In genomic region chr13:81171115-81171514, GRCm38 (mm10) we compare ENCODE assay signal across 17 mouse cellular contexts.
DNase-seq lines count a peak whose midpoint lies in the region; ATAC-seq and TF ChIP-seq lines count a peak whose summit lies in the region.
"Had no signal": no experiment of that assay in that cellular context is flagged by ENCODE, and none has a peak within 500 bp of the region (broad histone marks: within the 10 kb centered on the region; RNA-seq: fewer than 3 reads in every experiment).

No protein-coding gene starts in this region.

- H3K4me3 ChIP-seq in lung, embryonic 14.5 days (ENCODE audit: low read depth, low read length): no peak overlapping the region
- H3K4me3 ChIP-seq in ES-E14 (ENCODE audit: insufficient read depth in 1 of 2, low read depth in 1 of 2, low read length in 2 of 2, poor library complexity in 1 of 2, severe bottlenecking in 1 of 2): no peak overlapping the region
- no peak overlapping the region for H3K4me3 ChIP-seq in bone marrow macrophage, adult 2 months (ENCODE audit: insufficient read depth, low read length)
- no peak overlapping the region for H3K4me3 ChIP-seq in thymus, adult 2 months (ENCODE audit: control insufficient read depth, insufficient read depth, low read length)
- H3K4me3 ChIP-seq: embryonic facial prominence, embryonic 10.5 days; forebrain, embryonic 10.5 days; heart, embryonic 13.5 days; hindbrain, embryonic 15.5 days had no signal

- in situ Hi-C loops in ES-E14 (cut with MboI; ENCODE audit: low sequenced_read_pairs in 2 of 2, unreplicated experiment in 2 of 2): loop anchor here in 1 of 2 experiments (25.0 kb wide), 1 partner anchor 284 kb away; the partner anchor contains the start of gene Arrdc3

- H3K9ac ChIP-seq in lung, embryonic 14.5 days: no peak overlapping the region
- H3K9ac ChIP-seq in ES-E14 (ENCODE audit: insufficient read depth, low read depth, low read length, poor library complexity, severe bottlenecking): no peak overlapping the region
- H3K9ac ChIP-seq: heart, embryonic 13.5 days; hindbrain, embryonic 15.5 days had no signal

- no peaks in the 10 kb centered on the region for H3K36me3 ChIP-seq in lung, embryonic 14.5 days (ENCODE audit: insufficient read depth)
- no peaks in the 10 kb centered on the region for H3K36me3 ChIP-seq in ES-E14 (ENCODE audit: control insufficient read depth, insufficient read depth, low read length, poor library complexity, severe bottlenecking)
- no peaks in the 10 kb centered on the region for H3K36me3 ChIP-seq in thymus, adult 2 months (ENCODE audit: control insufficient read depth, insufficient read depth, low read length)
- H3K36me3 ChIP-seq: embryonic facial prominence, embryonic 10.5 days; forebrain, embryonic 10.5 days; G1E; heart, embryonic 13.5 days; hindbrain, embryonic 15.5 days had no signal

- WGBS in lung, embryonic 14.5 days: 74% methylated on average over 3 of the region's 3 CpGs
- WGBS in thymus, adult 2 months: 68% methylated on average over 3 of the region's 3 CpGs

- peak; percentile 31; the same call in 1 of the 2 replicates for ATAC-seq in lung, embryonic 14.5 days (ENCODE audit: insufficient read depth)
- ATAC-seq in megakaryocyte progenitor cell, adult 5-6 weeks (replicated peaks; ENCODE audit: poor library complexity): 0 out of 2 replicates have a peak, but pooled peaks have one; percentile 33
- ATAC-seq: forebrain, embryonic 14.5 days; intestine, embryonic 16.5 days had no signal

- H3K27ac ChIP-seq in lung, embryonic 14.5 days (ENCODE audit: low read depth): no peak overlapping the region
- H3K27ac ChIP-seq in ES-E14 (ENCODE audit: insufficient read depth, low read depth, low read length, poor library complexity, severe bottlenecking): peak overlapping the region; percentile 28; the same call in 1 of the 2 replicates
- H3K27ac ChIP-seq in bone marrow macrophage, adult 2 months (ENCODE audit: insufficient read depth, low read depth, low read length): peak overlapping the region; percentile 14; the same call in 1 of the 2 replicates
- H3K27ac ChIP-seq in thymus, adult 2 months (ENCODE audit: control insufficient read depth, insufficient read depth, low read length): no peak overlapping the region
- H3K27ac ChIP-seq: embryonic facial prominence, embryonic 10.5 days; forebrain, embryonic 10.5 days; heart, embryonic 13.5 days; hindbrain, embryonic 15.5 days had no signal

- no peak for TF ChIP-seq POLR2A in bone marrow macrophage, adult 2 months (IDR thresholded peaks at IDR 0.05; ENCODE audit: borderline replicate concordance, low read depth, low read length)
- TF ChIP-seq POLR2A in thymus, adult 2 months (IDR thresholded peaks at IDR 0.05; ENCODE audit: control insufficient read depth, extremely low read depth, insufficient read depth, low read length, poor library complexity): no peak

- no peak for DNase-seq in lung, embryonic 14.5 days
- DNase-seq in lung, postnatal 4 days: no peak
- no peak for DNase-seq in ES-E14 (ENCODE audit: low read depth, low spot score)
- DNase-seq in thymus, adult 2 months: no peak
- DNase-seq in testis, postnatal 10 days (ENCODE audit: low spot score): no peak
- DNase-seq: cerebellum, adult 18-20 months; cerebellum, postnatal 10 days; heart, postnatal 36 days had no signal

- no peak overlapping the region for H3K4me2 ChIP-seq in lung, embryonic 14.5 days
- H3K4me2 ChIP-seq: heart, embryonic 13.5 days; hindbrain, embryonic 15.5 days had no signal

- H3K4me1 ChIP-seq in lung, embryonic 14.5 days (ENCODE audit: insufficient read depth): no peaks in the 10 kb centered on the region
- no peaks in the 10 kb centered on the region; a peak in 1 of 4 replicates for H3K4me1 ChIP-seq in ES-E14 (ENCODE audit: control insufficient read depth in 2 of 2, insufficient read depth in 2 of 2, low read length in 2 of 2, poor library complexity in 1 of 2)
- H3K4me1 ChIP-seq in bone marrow macrophage, adult 2 months (ENCODE audit: control insufficient read depth, insufficient read depth, low read length): peaks cover 17% of the 10 kb centered on the region
- H3K4me1 ChIP-seq in thymus, adult 2 months (replicated peaks; ENCODE audit: control insufficient read depth, insufficient read depth, low read length): no peaks in the 10 kb centered on the region
- H3K4me1 ChIP-seq: embryonic facial prominence, embryonic 10.5 days; forebrain, embryonic 10.5 days; heart, embryonic 13.5 days; hindbrain, embryonic 15.5 days had no signal

- no peaks in the 10 kb centered on the region for H3K27me3 ChIP-seq in lung, embryonic 14.5 days (ENCODE audit: insufficient read depth, low read length)
- H3K27me3 ChIP-seq in thymus, adult 2 months (ENCODE audit: control insufficient read depth, insufficient read depth, low read length): no peaks in the 10 kb centered on the region
- H3K27me3 ChIP-seq: heart, embryonic 13.5 days; hindbrain, embryonic 15.5 days had no signal

- no peaks in the 10 kb centered on the region for H3K9me3 ChIP-seq in lung, embryonic 14.5 days (ENCODE audit: low read depth, low read length)
- no peaks in the 10 kb centered on the region for H3K9me3 ChIP-seq in ES-E14 (ENCODE audit: control insufficient read depth, insufficient read depth, low read depth, low read length)
- H3K9me3 ChIP-seq: embryonic facial prominence, embryonic 10.5 days; forebrain, embryonic 10.5 days; G1E; heart, embryonic 13.5 days; hindbrain, embryonic 15.5 days had no signal

- no peak for TF ChIP-seq CTCF in lung, embryonic 14.5 days (IDR thresholded peaks at IDR 0.05; ENCODE audit: low read depth)
- TF ChIP-seq CTCF in bone marrow macrophage, adult 2 months (IDR thresholded peaks at IDR 0.05; ENCODE audit: low read depth, low read length): no peak
- TF ChIP-seq CTCF in thymus, adult 2 months (IDR thresholded peaks at IDR 0.05; ENCODE audit: borderline replicate concordance, control insufficient read depth, extremely low read depth, insufficient read depth, low read length, poor library complexity): no peak

TF ChIP-seq in ES-E14, 5 proteins besides CTCF, POLR2A, EP300 and RAD21:
- TF ChIP-seq HCFC1 (IDR thresholded peaks at IDR 0.05; ENCODE audit: borderline replicate concordance, insufficient read depth, low read length) (no peak), ZC3H11A (IDR thresholded peaks at IDR 0.05; ENCODE audit: borderline replicate concordance, low read depth, low read length) (no peak), ZNF384 (IDR thresholded peaks at IDR 0.05; ENCODE audit: low read depth, low read length) (no peak), CHD2 (IDR thresholded peaks at IDR 0.05; ENCODE audit: low read depth, low read length) (no peak), MAFK (IDR thresholded peaks at IDR 0.05; ENCODE audit: insufficient read depth, low read depth, low read length) (no peak)
TF ChIP-seq in ES-E14: peak in this region for 0.

Comparison
In these comparisons a context has a peak if more than half of its experiments do, and no peak if none do; other contexts are left out.
1. H3K27ac ChIP-seq: peak in ES-E14 (single experiment) and bone marrow macrophage, adult 2 months (single experiment); none in lung, embryonic 14.5 days (single experiment) and thymus, adult 2 months (single experiment).